Mouse (Mus musculus) thymus, adult 2 months (tissue): ENCODE measurements around the gene Tomm34.

Source experiments
- CTCF ChIP-seq: fragments of 200-500 bp; IDR thresholded peaks from 2 replicates; pipeline ENCODE4 v1.5.1; 2012; ENCODE audit warnings: mild to moderate bottlenecking, control low read depth, low read length, moderate library complexity, borderline replicate concordance; ENCODE audit not compliant: control insufficient read depth, poor library complexity, insufficient read depth; ENCODE audit errors: extremely low read depth
- POLR2A ChIP-seq: fragments of 200-500 bp; IDR thresholded peaks from 2 replicates; pipeline ENCODE4 v1.6.1; 2012; ENCODE audit warnings: mild to moderate bottlenecking, low read length, control low read depth, moderate library complexity; ENCODE audit not compliant: control insufficient read depth, poor library complexity, insufficient read depth; ENCODE audit errors: extremely low read depth

DNA sequence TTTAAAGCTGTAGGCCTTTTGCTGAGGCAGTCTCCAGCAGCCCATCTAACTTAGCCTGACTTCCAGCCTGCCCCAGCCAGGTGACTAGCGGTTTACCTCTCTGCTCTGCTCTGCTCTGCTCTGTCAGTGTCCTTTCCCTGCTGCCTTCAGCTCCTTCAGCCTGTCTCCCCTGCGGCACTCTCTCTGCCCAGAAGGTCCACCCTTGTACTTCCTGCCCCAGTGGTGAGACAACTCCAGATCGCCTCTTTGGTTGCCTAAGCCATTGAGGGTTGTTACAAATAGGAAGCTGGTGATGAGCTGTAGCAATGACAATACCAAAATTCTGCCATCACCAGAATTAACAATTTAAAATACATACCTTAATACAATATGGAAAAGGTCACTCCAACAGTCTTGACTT, 60.0 kb downstream of the Tomm34 start:
- TF ChIP-seq POLR2A (no peak), CTCF (no peak)
